Mouse (Mus musculus) heart, adult 2 months (tissue): Measurements from ENCODE around the gene Ascl1.

ENCODE experiments used
- CTCF ChIP-seq: fragments of 200-600 bp; IDR thresholded peaks from 2 replicates; pipeline ENCODE4 v1.8.1; 2022; ENCODE audit warnings: antibody characterized with exemption, mild to moderate bottlenecking, moderate library complexity
- EP300 ChIP-seq: fragments of 200-500 bp; IDR thresholded peaks from 2 replicates; pipeline ENCODE4 v1.6.1; 2011; ENCODE audit warnings: low read depth, low read length, control low read depth; ENCODE audit not compliant: insufficient read depth
- POLR2A ChIP-seq: fragments of 200-500 bp; IDR thresholded peaks from 2 replicates; pipeline ENCODE4 v1.6.1; 2011; ENCODE audit warnings: mild to moderate bottlenecking, low read depth, low read length, control low read depth; ENCODE audit not compliant: insufficient read depth

- no peak for TF ChIP-seq CTCF
- TF ChIP-seq POLR2A, result no peak
- TF ChIP-seq EP300, result no peak
Observed at GRCm38 (mm10) chr10:87490328-87490727, 3.1 kb downstream of the Ascl1 start.
